Mouse (Mus musculus) layer of hippocampus, postnatal 14 days (tissue): ENCODE data around the gene Vmn1r163. TPM values are rescaled to one million over a fixed set of nuclear protein-coding genes. Genes with fewer than 3 reads are reported as not detected.
"Not testable (repeated sequence)": the region's sequence is repeated elsewhere in the genome, so short reads cannot be mapped to it uniquely, and the experiment has no call there.

Experiments used
- DNase-seq, 2 experiments: peaks; one replicate each; pipeline ENCODE4 v3.0.0; 2021 to 2022; ENCODE audit warnings: low spot score in 2 of 2, mixed read lengths in 1 of 2
- long read RNA-seq, 2 experiments: library from polyadenylated mRNA; stranded (forward); transcript quantifications; one replicate each; pipeline ENCODE4 v2.0.0; 2021
- total RNA-seq, 2 experiments: library from RNA; stranded (reverse); gene quantifications; 2 replicates each; pipeline ENCODE4 v1.2.3; 2021

Gene Vmn1r163
- not detected for total RNA-seq
- long read RNA-seq, experiment 1, result 0 reads
- long read RNA-seq, experiment 2, result 0 reads

- DNase-seq, result not testable (repeated sequence)
These were observed at the start of gene Vmn1r163 for GRCm38 (mm10) chr7:23055240-23055639. TSS of gene Vmn1r163 (plus strand) at chr7:23055540.

- not testable (repeated sequence) for DNase-seq
These were observed 35.5 kb upstream of the Vmn1r163 start, which contains the start of gene Gm4216 for GRCm38 (mm10) chr7:23019823-23020222. TSS of gene Gm4216 (minus strand) at chr7:23019923.

DNA sequence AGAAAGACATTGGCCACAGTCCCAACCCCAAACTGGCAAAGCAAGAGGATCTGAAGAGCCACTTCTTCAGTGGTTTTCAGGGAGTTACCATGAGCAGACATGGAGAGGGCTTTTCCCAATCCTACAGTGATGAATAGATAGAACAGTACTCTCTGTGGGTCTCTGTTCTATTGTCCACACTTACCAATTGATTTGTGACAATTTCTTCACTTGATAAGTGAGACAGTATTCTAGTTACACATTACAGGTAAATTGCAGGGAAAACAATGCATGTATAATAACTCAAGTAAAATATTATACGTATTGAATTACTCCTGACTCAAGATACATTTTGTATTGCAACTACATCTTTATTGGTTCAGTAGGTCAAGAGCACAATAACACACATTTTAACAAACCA, 12.0 kb downstream of the Vmn1r163 start, which contains the start of gene Gm8720:
Gm8720 (minus strand) TSS at position 101 of the 400 bp plus-strand sequence.
- not testable (repeated sequence) for DNase-seq

Other genes with a start within 250 kb of the Vmn1r163 start
- gene Vmn1r159, start 211.9 kb upstream of the Vmn1r163 start, total RNA-seq, result not detected
- not detected for gene Vmn1r160, start 184.3 kb upstream of the Vmn1r163 start, total RNA-seq
- not detected for gene Gm4214, start 70.9 kb upstream of the Vmn1r163 start, total RNA-seq
- not detected for gene Gm4216, start 35.6 kb upstream of the Vmn1r163 start, total RNA-seq
- gene Gm8720, start 11.9 kb downstream of the Vmn1r163 start, total RNA-seq, result not detected
- gene Gm10662, start 88.9 kb downstream of the Vmn1r163 start, total RNA-seq, result not detected
- not detected for gene Vmn1r165, start 161.8 kb downstream of the Vmn1r163 start, total RNA-seq
- not detected for gene Vmn1r166, start 196.1 kb downstream of the Vmn1r163 start, total RNA-seq
- not detected for gene Gm6902, start 223.4 kb downstream of the Vmn1r163 start, total RNA-seq
- gene Nlrp4e, start 245.7 kb downstream of the Vmn1r163 start, total RNA-seq, result not detected